Mouse (Mus musculus) C2C12 (cell line): ENCODE results near the gene Spesp1.

Source experiments
- CTCF ChIP-seq: IDR thresholded peaks from one replicate; pipeline ENCODE4 v1.5.1; 2011; ENCODE audit not compliant: control insufficient read depth, insufficient read depth, insufficient read length
- MYOG ChIP-seq: IDR thresholded peaks from one replicate; pipeline ENCODE4 v1.6.1; 2011; ENCODE audit not compliant: control insufficient read depth, insufficient read length; ENCODE audit errors: extremely low read depth

- TF ChIP-seq CTCF (no peak), MYOG (no peak)
Observed at GRCm38 (mm10) chr9:62237381-62237980, 44.5 kb downstream of the Spesp1 start.
